Mouse (Mus musculus) frontal cortex, adult (tissue): ENCODE data around the gene Plekhg4.

Experiments
- ATAC-seq: cut with Nextera tagmentation; 2 replicates; pipeline ENCODE4 v1.9.2; 2017; ENCODE audit warnings: mild to moderate bottlenecking, moderate library complexity, mixed read lengths; ENCODE audit not compliant: low TSS enrichment

The Plekhg4 gene

GRCm38 (mm10) chr8:105349096-105349771, 23.8 kb upstream of the Plekhg4 start:
- no peak; the same call in 1 of the 2 replicates for ATAC-seq

GRCm38 (mm10) chr8:105350186-105350585, 22.9 kb upstream of the Plekhg4 start:
- 0 out of 2 replicates have a peak, but pooled peaks have one; percentile 24 for ATAC-seq

- ATAC-seq = no peak
These were observed 19.4 kb upstream of the Plekhg4 start for GRCm38 (mm10) chr8:105353583-105354135.

GRCm38 (mm10) chr8:105354549-105354948, 18.5 kb upstream of the Plekhg4 start:
- no peak for ATAC-seq

GRCm38 (mm10) chr8:105355179-105356024, 17.7 kb upstream of the Plekhg4 start:
- no peak for ATAC-seq

GRCm38 (mm10) chr8:105356681-105357080, 16.4 kb upstream of the Plekhg4 start:
- no peak for ATAC-seq

GRCm38 (mm10) chr8:105359208-105359607, 13.9 kb upstream of the Plekhg4 start:
- ATAC-seq = no peak

GRCm38 (mm10) chr8:105359646-105360045, 13.4 kb upstream of the Plekhg4 start:
- ATAC-seq = no peak

- ATAC-seq = no peak
These were observed 11.0 kb upstream of the Plekhg4 start for GRCm38 (mm10) chr8:105361751-105362702.

- no peak for ATAC-seq
These were observed 6.0 kb upstream of the Plekhg4 start for GRCm38 (mm10) chr8:105367107-105367506.

GRCm38 (mm10) chr8:105372473-105372872, 601 bp upstream of the Plekhg4 start:
- no peak for ATAC-seq

- ATAC-seq = no peak
These were observed 1.5 kb downstream of the Plekhg4 start for GRCm38 (mm10) chr8:105374513-105374966.

- no peak for ATAC-seq
These were observed 5.6 kb downstream of the Plekhg4 start for GRCm38 (mm10) chr8:105378673-105379072.

- no peak for ATAC-seq
These were observed 7.2 kb downstream of the Plekhg4 start for GRCm38 (mm10) chr8:105380308-105380707.

GRCm38 (mm10) chr8:105384070-105384469, 11.0 kb downstream of the Plekhg4 start:
- ATAC-seq = no peak

GRCm38 (mm10) chr8:105387151-105387550, 14.1 kb downstream of the Plekhg4 start:
- ATAC-seq = no peak

GRCm38 (mm10) chr8:105389096-105389495, 16.0 kb downstream of the Plekhg4 start:
- ATAC-seq = no peak

GRCm38 (mm10) chr8:105393089-105393787, 20.2 kb downstream of the Plekhg4 start:
- ATAC-seq = no peak

GRCm38 (mm10) chr8:105393915-105394314, 20.8 kb downstream of the Plekhg4 start:
- no peak for ATAC-seq

- ATAC-seq = peak; percentile 84; the same call in 1 of the 2 replicates
These were observed 24.7 kb downstream of the Plekhg4 start for GRCm38 (mm10) chr8:105397747-105398146.

GRCm38 (mm10) chr8:105400016-105400415, 26.9 kb downstream of the Plekhg4 start:
- ATAC-seq = no peak
